Mouse (Mus musculus) ES-E14 (cell line): ENCODE measurements around the gene Piwil4. TPM values are rescaled to one million over a fixed set of nuclear protein-coding genes. Genes with fewer than 3 reads are reported as not detected.
"Not testable (repeated sequence)": the region's sequence is repeated elsewhere in the genome, so short reads cannot be mapped to it uniquely, and the experiment has no call there.

Experiments
- DNase-seq: peaks from one replicate; pipeline ENCODE4 v3.0.0-alpha.2; 2013; ENCODE audit warnings: low read depth, low spot score
- H3K27ac ChIP-seq: 2 replicates; pipeline ENCODE4 v1.5.1; 2012; ENCODE audit warnings: low read depth, mild to moderate bottlenecking, low read length, moderate library complexity, mixed read lengths; ENCODE audit not compliant: poor library complexity, insufficient read depth, severe bottlenecking
- H3K36me3 ChIP-seq: 2 replicates; pipeline ENCODE4 v1.6.1; 2012; ENCODE audit warnings: mild to moderate bottlenecking, low read length, moderate library complexity, mixed read lengths; ENCODE audit not compliant: control insufficient read depth, poor library complexity, insufficient read depth, severe bottlenecking
- H3K4me1 ChIP-seq, 2 experiments: fragments of 150-350 bp in 1 of 2; sonication (generic) in 1 of 2; 2 replicates each; pipeline ENCODE4 v1.6.1; 2012; ENCODE audit warnings: low read length in 2 of 2, mild to moderate bottlenecking in 1 of 2, mixed read lengths in 1 of 2; ENCODE audit not compliant: control insufficient read depth in 2 of 2, insufficient read depth in 2 of 2, poor library complexity in 1 of 2
- H3K4me3 ChIP-seq, 2 experiments: fragments of 150-350 bp in 1 of 2; sonication (generic) in 1 of 2; 2 replicates each; pipeline ENCODE4 v1.5.1; 2012; ENCODE audit warnings: low read length in 2 of 2, low read depth in 1 of 2, mild to moderate bottlenecking in 1 of 2, mixed read lengths in 1 of 2; ENCODE audit not compliant: insufficient read depth in 1 of 2, poor library complexity in 1 of 2, severe bottlenecking in 1 of 2
- H3K9ac ChIP-seq: 2 replicates; pipeline ENCODE4 v1.6.1; 2012; ENCODE audit warnings: low read depth, mild to moderate bottlenecking, low read length, mixed read lengths; ENCODE audit not compliant: poor library complexity, insufficient read depth, severe bottlenecking
- H3K9me3 ChIP-seq: fragments of 150-350 bp; sonication (generic); 2 replicates; pipeline ENCODE4 v1.6.1; 2012; ENCODE audit warnings: low read depth, mild to moderate bottlenecking, low read length; ENCODE audit not compliant: control insufficient read depth, insufficient read depth
- CHD2 ChIP-seq: IDR thresholded peaks from 2 replicates; pipeline ENCODE4 v1.6.1; 2014; ENCODE audit warnings: mild to moderate bottlenecking, low read depth, low read length, inconsistent platforms
- HCFC1 ChIP-seq: IDR thresholded peaks from 2 replicates; pipeline ENCODE4 v1.6.1; 2012; ENCODE audit warnings: low read length, inconsistent platforms, borderline replicate concordance; ENCODE audit not compliant: insufficient read depth
- MAFK ChIP-seq: IDR thresholded peaks from 2 replicates; pipeline ENCODE4 v1.6.1; 2014; ENCODE audit warnings: mild to moderate bottlenecking, low read depth, low read length, inconsistent platforms; ENCODE audit not compliant: insufficient read depth
- ZC3H11A ChIP-seq: IDR thresholded peaks from 2 replicates; pipeline ENCODE4 v1.6.1; 2012; ENCODE audit warnings: low read depth, mild to moderate bottlenecking, inconsistent platforms, low read length, borderline replicate concordance
- ZNF384 ChIP-seq: IDR thresholded peaks from 2 replicates; pipeline ENCODE4 v1.6.1; 2012; ENCODE audit warnings: low read depth, low read length, inconsistent platforms
- in situ Hi-C, 2 experiments: fragments of 600-800 bp; cut with MboI; formaldehyde crosslinking; loops; one replicate each; pipeline ENCODE4 v1.15.1; 2025; ENCODE audit warnings: low sequenced_read_pairs in 2 of 2, inconsistent platforms in 1 of 2; ENCODE audit not compliant: unreplicated experiment in 2 of 2
- total RNA-seq: library from RNA; depleted of rRNA; stranded (reverse); fragments of 300-350 nt; gene quantifications from 2 replicates; pipeline ENCODE4 v1.2.3, GENCODE M21; 2012

Piwil4 gene
- total RNA-seq, 1 experiment: 2.7 TPM

DNA sequence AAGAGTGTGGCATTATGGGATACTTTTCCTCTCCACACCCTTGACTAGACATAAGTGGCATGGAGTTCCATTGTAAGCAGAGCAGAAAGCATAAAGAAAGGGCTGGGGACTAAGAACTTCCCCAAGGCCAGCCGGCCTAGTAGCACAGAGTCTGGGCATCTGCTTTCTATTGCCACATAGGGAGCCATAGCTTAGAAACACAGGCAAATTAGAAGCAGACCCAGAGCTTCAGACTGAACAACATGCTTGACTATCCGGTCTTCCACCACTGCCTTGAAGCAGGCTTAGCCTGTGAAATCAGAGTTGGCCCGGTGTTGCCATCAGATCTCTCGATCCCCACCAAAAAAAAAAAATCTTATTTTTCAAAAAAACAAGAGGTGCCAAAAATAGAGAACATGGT is 67.4 kb downstream of the Piwil4 start:
- no peak for DNase-seq
- no peak overlapping the region for H3K4me3 ChIP-seq
- no peak overlapping the region for H3K9ac ChIP-seq
- no peak overlapping the region for H3K27ac ChIP-seq
- H3K4me1 ChIP-seq: peaks cover 8 to 25% of the 10 kb centered on the region in 2 experiments; a peak in 3 of 4 replicates
- no peaks in the 10 kb centered on the region for H3K36me3 ChIP-seq
- no peak for TF ChIP-seq HCFC1
- TF ChIP-seq MAFK: no peak
- no peak for TF ChIP-seq ZNF384
- no peak for TF ChIP-seq CHD2
- TF ChIP-seq ZC3H11A: no peak
- in situ Hi-C loops: no loop called here
- no peaks in the 10 kb centered on the region for H3K9me3 ChIP-seq

DNA sequence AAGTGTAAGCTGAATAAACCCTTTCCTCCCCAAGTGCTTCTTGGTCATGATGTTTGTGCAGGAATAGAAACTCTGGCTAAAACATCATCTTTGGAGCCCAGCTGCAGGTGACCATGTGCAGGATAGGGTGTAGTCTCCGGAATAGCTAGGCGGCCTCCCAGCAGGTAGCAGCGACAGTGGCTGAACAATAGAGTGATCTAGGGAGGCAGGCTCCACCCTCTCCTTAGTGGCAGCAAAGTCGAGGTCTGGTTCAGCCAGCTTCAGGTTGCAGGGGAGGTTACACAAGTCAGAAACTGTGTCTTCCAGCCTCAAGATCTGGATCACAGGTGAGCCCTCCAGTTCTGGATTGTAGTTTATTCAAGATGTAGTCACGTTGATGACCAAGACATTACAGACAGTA is 68.6 kb downstream of the Piwil4 start:
- H3K27ac ChIP-seq, H3K9me3 ChIP-seq, H3K4me3 ChIP-seq, DNase-seq, in situ Hi-C loops, H3K36me3 ChIP-seq, H3K9ac ChIP-seq: not testable (repeated sequence)
- H3K4me1 ChIP-seq: peaks cover 5 to 22% of the 10 kb centered on the region in 2 experiments; a peak in 3 of 4 replicates

DNA sequence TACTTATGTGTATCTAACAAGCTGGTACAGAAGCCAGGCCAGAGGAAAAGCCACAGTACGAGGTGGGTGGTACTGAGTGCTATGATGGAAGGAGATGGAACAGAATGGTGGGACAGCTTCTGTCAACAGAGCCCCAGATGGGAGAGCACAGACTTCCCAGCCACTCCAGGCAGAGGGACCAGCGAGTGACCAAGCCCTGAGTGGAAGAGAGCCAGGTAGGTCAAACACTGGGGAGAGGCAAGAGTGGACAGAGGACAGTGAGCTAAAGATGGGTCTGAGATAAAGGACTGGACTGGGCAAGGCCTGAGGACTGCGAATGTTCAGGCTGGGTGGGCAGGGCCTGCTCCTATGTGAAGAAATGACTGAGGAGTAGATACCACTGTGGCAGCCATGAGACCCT is 72.2 kb downstream of the Piwil4 start:
- H3K9ac ChIP-seq: no peak overlapping the region
- H3K4me3 ChIP-seq: no peak overlapping the region
- no peak for DNase-seq
- no peaks in the 10 kb centered on the region for H3K36me3 ChIP-seq
- no peak overlapping the region for H3K27ac ChIP-seq
- peaks cover 5 to 11% of the 10 kb centered on the region in 2 experiments; a peak in 2 of 4 replicates for H3K4me1 ChIP-seq
- TF ChIP-seq ZC3H11A (no peak), CHD2 (no peak), ZNF384 (no peak), MAFK (no peak)
- in situ Hi-C loops: no loop called here
- no peaks in the 10 kb centered on the region for H3K9me3 ChIP-seq

DNA sequence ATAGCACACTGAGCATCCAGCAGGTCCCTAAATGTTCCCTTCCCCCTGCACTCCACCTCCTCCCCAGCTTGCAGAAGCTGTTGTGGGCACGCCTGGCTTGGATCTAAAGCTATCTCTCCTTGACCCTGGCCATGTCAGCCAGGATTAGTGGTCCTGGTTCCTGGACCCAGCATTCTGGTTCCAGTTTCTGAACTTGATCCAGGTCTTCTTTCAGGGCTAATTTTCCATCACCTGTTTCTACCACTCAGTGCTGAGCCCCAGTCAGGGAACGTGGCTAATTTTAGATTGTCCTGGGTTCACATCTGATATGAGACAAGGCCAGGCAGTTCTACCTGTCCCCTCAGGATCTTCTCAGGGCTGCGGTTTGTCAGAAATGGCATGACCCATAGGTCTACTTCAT is 74.5 kb downstream of the Piwil4 start:
- H3K4me3 ChIP-seq: no peak overlapping the region
- peaks cover 4 to 12% of the 10 kb centered on the region in 2 experiments; a peak in 1 of 4 replicates for H3K4me1 ChIP-seq
- no peak overlapping the region for H3K9ac ChIP-seq
- H3K9me3 ChIP-seq: no peaks in the 10 kb centered on the region
- no peak overlapping the region for H3K27ac ChIP-seq
- in situ Hi-C loops: no loop called here
- H3K36me3 ChIP-seq: no peaks in the 10 kb centered on the region
- TF ChIP-seq HCFC1: no peak
- no peak for TF ChIP-seq CHD2
- TF ChIP-seq MAFK: no peak
- no peak for TF ChIP-seq ZC3H11A
- TF ChIP-seq ZNF384: no peak
- no peak for DNase-seq

DNA sequence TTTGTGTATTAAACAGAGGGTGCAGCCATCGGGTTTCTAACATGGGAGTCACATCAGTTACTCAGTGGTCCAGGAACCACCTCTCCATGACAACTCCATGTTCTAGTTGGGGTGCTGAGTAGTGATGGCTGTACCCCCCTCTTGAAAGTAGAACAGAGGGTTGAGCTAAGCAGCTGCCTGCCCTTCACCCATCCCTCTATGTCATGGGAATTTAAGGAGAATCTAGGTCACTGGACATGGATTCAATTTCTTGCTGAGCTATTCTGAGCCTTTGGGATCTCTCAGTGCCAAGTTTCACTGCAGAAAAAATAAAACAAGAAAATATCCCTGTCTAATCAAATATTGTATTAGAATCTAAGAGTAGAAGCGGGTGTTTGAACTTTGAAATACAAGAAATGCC is 76.9 kb downstream of the Piwil4 start:
- H3K4me3 ChIP-seq: no peak overlapping the region
- DNase-seq: no peak
- in situ Hi-C loops: no loop called here
- no peak overlapping the region for H3K27ac ChIP-seq
- H3K36me3 ChIP-seq: no peaks in the 10 kb centered on the region
- no peaks in the 10 kb centered on the region for H3K9me3 ChIP-seq
- H3K9ac ChIP-seq: no peak overlapping the region
- no peak for TF ChIP-seq ZNF384
- no peak for TF ChIP-seq CHD2
- no peak for TF ChIP-seq ZC3H11A
- no peak for TF ChIP-seq HCFC1
- TF ChIP-seq MAFK: no peak
- peaks cover 2 to 11% of the 10 kb centered on the region in 2 experiments; a peak in 1 of 4 replicates for H3K4me1 ChIP-seq
